Mouse (Mus musculus) telencephalon, adult 2 months (tissue): ENCODE results near the gene Camk2b.
A peak's percentile ranks its signal among the peaks of the same experiment; 100 is the strongest.
"Not testable (repeated sequence)": the region's sequence is repeated elsewhere in the genome, so short reads cannot be mapped to it uniquely, and the experiment has no call there.

Experiments used
- DNase-seq: peaks from one replicate; pipeline ENCODE4 v3.0.0-alpha.2; 2011; ENCODE audit warnings: low read depth, low spot score

Gene Camk2b

DNA sequence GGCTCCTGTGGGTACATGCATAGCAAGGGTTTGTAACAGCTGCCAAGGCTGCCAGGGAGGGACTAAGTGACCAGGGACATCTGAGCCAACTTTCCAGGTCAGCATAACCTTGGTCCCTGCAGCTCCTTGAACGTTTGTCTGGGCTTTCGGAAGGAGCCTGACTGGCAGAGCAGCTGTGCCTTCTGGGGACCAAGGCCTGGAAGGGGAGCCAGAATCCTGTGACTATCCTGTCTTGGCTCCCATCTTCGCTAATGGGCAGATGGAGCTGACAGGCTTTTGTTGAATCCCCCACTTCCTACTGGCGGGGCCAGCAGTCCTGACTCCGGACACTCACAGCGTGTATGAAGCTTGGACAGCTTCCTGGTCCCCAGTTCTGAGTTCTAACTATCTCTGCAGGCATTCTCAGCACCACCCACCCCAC, 51.1 kb downstream of the Camk2b start:
- no peak for DNase-seq

DNA sequence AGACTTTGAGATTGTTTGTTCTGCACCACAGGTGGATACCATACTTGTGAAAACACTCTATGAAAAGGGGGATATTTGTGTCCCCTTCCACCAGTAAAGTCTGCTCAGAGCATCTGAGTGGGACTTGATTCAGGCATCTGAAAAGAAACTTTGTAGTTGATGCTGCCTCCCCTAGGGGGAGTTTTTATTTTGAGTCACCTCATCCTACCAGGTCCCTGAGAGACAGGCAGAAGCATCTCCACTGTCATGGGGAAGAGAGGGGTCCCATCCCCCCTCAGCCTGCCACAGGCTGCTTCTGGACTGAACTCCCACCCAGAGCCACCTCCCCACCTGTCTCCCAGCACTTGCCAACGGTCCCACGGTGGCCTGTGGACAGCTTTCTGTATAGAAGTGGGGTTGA, 52.8 kb downstream of the Camk2b start:
- DNase-seq, result no peak

DNA sequence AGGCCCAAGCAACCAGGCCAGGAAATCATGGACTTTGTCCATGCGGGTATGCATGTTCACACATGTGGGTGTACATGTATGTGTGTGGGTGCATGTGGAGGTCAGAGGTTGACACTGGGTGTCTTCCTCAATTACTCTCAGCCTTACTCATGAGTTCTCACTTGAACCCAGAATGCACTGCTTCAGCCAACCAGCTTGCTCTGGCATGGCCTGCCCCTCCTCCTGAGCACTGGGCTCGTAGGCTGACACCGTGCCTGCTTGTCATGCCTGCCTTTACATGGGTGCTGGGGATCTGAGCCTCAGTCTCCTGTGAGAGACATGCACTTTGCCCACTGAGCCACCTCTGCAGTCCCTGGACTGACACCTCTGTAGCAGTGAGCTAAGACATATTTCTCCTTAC, 54.3 kb downstream of the Camk2b start:
- DNase-seq, result no peak

DNA sequence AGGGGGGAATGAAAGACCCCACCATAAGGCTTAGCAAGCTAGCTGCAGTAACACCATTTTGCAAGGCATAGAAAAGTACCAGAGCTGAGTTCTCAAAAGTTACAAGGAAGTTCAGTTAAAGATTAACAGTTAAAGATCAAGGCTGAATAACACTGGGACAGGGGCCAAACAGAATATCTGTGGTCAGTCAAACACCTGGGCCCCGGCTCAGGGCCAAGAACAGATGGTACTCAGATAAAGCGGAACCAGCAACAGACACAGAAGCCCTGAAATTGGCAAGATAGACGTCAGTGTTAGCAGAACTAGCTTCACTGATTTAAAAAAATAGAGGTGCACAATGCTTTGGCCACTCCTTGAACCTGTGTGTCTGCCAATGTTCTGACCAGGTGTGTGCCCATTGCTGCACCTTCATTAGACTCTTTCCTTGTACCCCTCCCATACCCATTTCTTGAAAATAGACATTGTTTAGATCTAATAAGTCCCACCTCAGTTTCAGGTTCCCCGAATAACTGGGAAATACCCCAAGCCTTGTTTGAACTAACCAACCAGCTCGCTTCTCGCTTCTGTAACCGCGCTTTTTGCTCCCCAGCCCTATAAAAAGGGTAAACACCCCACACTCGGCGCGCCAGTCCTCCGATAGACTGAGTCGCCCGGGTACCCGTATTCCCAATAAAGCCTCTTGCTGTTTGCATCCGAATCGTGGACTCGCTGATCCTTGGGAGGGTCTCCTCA, 55.2 kb downstream of the Camk2b start:
- DNase-seq, result not testable (repeated sequence)

DNA sequence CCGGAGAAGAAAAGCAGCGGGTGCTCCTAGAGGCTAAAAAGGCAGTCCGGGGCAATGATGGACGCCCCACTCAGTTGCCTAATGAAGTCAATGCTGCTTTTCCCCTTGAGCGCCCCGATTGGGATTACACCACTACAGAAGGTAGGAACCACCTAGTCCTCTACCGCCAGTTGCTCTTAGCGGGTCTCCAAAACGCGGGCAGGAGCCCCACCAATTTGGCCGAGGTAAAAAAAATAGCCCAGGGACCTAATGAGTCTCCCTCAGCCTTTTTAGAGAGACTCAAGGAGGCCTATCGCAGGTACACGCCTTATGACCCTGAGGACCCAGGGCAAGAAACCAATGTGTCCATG, 58.4 kb downstream of the Camk2b start:
- DNase-seq, result not testable (repeated sequence)

DNA sequence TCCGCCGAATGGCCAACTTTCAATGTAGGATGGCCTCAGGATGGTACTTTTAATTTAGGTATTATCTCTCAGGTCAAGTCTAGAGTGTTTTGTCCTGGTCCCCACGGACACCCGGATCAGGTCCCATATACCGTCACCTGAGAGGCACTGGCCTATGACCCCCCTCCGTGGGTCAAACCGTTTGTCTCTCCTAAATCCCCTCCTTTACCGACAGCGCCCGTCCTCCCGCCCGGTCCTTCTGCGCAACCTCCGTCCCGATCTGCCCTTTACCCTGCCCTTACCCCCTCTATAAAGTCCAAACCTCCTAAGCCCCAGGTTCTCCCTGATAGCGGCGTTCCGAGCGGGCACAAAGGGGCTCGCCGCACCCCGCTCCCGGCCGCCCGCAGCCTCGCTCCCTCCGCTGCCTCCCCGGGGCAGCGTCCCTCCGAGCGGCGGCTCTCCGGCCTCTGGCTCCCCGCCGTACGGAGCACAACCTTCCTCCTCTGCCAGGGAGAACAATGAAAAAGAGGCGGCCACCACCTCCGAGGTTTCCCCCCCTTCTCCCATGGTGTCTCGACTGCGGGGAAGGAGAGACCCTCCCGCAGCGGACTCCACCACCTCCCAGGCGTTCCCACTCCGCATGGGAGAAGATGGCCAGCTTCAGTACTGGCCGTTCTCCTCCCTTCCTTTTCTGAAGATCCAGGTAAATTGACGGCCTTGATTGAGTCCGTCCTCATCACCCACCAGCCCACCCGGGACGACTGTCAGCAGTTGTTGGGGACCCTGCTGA, 59.0 kb downstream of the Camk2b start:
- not testable (repeated sequence) for DNase-seq

DNA sequence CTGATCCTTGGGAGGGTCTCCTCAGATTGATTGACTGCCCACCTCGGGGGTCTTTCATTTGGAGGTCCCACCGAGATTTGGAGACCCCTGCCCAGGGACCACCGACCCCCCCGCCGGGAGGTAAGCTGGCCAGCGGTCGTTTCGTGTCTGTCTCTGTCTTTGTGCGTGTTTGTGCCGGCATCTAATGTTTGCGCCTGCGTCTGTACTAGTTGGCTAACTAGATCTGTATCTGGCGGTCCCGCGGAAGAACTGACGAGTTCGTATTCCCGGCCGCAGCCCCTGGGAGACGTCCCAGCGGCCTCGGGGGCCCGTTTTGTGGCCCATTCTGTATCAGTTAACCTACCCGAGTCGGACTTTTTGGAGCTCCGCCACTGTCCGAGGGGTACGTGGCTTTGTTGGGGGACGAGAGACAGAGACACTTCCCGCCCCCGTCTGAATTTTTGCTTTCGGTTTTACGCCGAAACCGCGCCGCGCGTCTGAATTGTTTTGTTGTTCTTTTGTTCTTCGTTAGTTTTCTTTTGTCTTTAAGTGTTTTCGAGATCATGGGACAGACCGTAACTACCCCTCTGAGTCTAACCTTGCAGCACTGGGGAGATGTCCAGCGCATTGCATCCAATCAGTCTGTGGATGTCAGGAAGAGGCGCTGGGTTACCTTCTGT, 59.7 kb downstream of the Camk2b start:
- not testable (repeated sequence) for DNase-seq

DNA sequence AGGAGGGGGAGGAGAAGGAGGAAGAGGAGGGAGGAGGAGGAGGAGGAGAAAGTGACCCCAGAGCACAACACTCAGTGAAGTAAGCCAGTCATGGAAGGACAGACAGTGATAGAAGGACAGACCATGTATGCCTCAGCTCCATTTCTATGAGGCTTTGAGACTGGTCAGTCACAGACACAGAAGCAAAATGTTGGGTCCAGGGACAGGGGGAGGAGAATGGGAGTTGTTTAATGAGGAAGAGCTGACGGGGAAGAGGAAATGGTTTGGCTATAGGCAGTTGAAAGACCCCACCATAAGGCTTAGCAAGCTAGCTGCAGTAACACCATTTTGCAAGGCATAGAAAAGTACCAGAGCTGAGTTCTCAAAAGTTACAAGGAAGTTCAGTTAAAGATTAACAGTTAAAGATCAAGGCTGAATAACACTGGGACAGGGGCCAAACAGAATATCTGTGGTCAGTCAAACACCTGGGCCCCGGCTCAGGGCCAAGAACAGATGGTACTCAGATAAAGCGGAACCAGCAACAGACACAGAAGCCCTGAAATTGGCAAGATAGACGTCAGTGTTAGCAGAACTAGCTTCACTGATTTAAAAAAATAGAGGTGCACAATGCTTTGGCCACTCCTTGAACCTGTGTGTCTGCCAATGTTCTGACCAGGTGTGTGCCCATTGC, 60.7 kb downstream of the Camk2b start:
- DNase-seq, result not testable (repeated sequence)

DNA sequence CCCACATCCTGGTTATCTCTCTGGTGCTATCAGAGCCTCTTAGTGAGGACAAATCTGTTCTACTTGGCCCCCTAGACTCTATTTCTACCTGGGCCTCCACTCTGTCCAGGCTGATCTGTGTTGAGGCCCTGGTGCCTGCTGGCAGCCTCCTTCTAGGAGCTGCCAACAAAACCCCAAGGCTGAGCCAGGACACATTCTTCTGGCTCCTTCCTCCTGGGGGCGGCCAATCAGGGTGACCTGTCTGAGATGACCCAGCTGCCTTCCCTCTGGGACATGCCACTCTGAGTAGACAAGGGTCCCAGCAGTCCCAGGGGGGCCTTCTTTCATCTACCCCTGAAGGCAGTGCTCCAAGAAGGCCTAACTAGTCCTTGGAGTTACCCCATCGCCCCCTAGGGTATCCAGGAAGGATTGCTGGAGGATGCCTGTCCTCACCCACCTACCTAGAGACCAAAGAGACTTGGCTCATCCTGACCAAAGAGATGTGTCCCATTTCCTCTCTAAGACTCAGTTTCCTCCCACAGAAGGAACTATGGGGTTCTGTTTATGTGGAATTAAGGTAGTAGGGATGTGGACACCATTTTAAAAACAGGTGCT, 63.0 kb downstream of the Camk2b start:
- no peak for DNase-seq

DNA sequence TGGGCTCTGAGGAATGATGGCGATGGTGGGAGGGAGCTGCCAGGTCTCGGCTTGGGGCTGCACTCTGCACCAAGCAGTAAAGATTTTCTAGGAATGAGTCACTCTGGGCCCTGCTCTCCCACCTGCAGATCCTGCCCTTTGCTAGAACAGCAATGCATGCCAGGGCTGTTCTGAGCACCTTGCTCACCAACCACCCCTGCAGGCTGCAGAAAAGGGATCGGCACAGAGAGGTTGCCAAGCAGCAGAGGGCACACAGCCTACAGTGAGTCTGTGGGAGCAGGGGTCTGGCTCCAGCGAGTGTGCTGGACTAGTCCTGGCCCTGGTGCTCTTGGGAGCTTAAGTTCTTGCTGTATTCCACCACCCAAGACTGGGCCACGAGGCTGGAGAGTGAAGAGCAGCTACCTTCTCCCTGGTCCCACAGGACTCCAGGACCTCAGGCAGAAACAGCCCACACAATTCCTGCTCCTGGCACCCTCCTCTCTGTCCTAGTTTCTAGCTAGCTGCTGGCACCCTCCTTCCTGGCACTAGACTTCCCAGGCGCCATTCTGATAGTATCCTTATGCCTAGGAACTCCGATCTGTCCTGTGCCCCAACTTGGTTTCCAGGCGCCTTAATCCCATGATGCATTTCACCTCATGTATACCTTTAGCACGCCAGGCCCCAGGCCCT, 64.0 kb downstream of the Camk2b start:
- no peak for DNase-seq

DNA sequence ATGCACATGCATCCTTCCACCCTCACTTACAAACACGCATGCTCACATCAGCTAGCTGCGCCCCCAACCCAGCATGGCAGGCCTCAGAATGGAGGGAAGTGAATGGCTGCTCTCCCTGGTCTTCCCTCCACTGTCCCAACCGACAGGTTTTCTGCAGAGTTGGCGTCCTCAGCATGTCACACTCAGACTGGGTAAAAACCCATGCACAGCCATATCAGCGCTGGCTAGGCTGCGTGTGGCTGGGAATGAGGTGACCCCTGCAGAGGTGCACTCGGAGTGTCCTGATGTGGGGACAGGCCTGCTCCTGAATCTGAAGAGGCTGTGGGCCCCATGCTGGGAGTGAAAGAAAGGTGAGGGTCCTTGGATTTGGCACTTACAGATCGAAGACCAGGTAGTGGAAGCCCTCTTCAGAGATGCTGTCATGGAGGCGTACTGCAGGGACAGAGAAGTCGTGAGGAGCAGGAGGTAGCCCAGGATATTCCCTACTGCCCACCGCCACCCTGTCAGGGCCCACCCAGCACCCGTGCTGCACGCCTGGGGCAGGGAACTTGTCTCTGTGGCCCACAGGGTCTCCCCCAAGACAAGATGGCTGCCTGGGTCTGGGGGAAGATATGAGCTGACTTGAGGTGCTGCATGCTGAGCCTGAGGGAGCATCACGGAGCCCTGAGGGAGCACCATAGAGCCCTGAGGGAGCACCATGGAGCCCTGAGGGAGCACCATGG, 65.0 kb downstream of the Camk2b start:
- DNase-seq, result no peak

DNA sequence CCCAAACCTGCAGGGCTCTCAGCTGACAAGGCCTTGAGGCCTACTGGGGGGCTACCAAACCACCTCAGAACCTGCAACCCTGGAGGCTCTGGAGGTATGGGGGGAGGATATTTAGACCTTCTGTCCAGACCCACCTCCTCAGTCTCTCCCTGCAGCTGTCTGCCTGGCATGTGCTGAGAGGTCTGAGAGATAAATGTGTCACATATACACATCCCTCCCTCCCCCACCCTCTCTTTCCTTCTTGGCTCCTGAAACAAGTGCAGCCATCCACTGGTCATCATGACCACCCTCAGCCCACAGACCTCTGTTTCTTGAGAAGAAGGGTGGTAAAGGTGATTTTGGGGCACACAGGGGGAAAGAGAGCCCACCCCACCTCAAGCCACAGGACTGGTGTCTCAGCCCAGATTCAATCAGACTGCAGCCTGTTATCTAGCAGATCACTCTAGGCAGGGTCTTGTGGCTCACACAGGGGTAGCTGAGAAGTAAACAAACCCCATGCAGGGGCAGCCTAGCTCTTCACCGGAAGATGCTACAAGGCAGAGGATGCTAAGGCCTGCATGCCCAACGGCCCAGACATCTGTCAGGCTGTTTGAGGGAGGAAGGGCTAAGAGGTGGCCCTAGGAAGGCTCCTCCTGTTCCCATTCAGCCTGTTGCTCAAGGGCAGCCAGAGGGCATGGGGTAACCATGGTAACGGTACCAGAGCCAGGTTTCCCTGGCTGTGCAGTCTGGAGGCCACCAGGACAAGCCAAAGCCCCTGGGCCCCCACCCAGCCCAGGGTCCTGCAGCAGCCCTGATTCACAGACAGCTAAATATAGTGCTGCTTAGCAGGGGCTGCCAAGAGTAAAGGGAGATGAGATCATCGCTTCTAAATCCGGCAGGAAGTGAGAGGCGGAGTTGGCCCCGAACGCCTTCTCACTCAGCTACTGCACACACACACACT, 66.1 kb downstream of the Camk2b start:
- DNase-seq, result peak; percentile 97

DNA sequence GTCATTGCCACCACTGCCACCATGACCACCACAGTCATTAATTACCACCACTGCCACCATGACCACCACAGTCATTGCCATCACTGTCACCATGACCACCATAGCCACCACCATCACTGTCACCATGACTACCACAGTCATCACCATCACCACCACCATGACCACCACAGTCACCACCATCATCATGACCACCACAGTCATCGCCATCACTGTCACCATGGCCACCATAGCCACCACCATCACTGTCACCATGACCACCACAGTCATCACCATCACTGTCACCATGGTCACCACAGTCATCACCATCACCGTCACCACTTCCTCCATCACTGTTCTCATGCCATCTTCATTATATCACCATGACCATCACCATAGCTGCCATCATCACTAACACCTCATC, 67.7 kb downstream of the Camk2b start:
- no peak for DNase-seq

DNA sequence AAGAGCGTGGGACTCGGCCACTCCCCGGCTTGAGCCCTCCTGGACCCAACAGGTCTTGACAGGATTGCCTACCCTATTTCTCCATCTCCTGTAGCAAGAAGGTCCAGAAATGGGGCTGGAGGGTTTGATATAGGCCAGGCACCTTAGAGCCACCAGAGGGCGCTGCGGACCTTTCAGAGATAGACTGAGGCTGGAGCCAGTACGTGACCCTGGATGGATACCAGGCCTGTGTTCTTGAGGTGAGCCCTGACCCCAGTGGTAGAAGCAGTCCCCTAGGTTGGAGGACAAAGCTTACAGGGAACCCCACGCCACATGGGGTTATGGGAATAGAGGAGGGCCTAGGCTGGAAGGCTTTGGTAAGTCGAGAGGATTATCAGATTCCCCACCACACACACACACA, 70.2 kb downstream of the Camk2b start:
- no peak for DNase-seq

DNA sequence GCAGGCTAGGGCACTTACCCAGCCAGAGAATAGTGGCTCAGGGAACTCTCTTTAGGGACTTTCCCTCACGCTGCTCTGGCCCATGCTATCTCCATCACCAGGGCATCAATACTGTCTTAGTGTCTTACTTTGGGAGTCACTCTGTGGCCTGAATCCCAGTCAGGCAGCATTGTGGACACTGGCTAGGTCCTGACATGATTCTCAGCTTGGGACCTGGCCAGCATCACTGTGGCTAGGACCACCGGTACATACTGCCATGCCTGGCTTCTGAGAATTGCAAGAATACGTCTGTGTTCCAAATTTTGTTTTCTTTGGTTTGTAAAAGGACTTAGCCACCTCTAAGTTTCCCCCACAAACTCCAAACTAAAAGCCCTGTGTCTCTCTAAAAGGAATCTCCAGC, 71.3 kb downstream of the Camk2b start:
- DNase-seq, result no peak

DNA sequence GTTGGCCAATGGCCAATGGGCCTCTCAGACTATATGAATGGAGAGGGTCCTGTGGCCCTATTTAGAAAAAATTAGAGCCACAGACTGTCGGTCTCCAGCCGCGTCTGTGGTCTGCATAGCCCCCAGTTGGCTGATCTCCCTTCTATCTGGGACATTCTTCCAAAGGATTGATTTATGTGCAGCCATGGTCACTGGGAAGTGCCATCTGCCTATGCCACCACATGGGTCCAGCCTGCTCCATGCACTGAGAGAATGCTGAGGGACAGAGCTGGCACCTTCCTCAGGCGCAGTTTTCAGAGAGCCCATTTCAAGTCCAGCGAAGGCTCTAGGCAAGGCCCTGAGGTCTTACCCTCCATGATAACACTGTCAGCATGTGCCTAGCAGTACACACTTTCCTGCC, 72.0 kb downstream of the Camk2b start:
- DNase-seq, result no peak

DNA sequence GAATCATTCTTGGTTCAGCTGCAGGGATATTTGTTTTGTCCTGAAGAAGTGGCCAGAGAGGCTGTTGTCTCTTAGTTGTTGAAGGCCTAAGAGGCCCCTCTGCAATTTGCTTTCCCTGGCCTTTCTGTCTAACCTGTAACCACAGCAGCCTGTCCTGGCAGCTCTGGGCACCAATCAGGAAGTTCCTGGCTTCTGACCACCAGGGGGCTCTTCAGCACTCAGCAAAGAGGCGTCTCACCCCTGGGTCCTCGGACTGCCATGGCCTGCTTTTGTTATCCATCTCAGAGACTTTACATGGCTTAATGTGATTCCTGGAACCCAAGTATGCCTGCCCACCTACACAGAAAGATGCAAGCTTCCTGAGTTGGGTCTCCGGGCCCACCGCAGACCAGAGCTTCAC, 75.3 kb downstream of the Camk2b start:
- no peak for DNase-seq

DNA sequence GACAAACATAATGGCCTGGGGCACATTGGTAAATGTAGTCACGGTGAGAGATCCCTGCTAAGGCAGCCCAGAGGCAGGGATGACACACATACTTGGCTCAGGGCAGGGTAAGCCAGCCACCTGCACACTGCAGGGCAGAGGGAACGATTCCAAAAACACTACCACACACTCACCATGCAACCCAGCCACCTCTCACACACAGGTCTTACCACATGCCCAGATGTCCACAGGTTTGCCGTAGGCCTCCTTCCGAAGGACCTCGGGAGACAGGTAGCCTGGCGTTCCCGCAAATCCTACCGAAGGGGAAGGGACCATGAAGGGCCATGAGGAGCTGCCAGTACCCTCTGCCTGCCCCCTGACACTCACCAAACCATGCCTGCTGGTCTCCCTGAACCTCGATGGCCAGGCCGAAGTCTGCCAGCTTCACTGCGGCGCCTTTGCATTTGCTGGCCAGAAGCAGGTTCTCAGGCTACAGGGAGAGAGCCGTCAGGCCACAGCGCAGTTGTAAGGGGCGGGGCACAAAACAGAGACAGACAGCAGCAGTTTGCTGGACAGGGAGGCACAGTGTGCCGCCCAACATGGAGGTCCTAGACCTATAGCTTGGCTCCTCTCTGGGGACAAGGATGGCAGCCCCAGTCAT, 76.1 kb downstream of the Camk2b start:
- no peak for DNase-seq

DNA sequence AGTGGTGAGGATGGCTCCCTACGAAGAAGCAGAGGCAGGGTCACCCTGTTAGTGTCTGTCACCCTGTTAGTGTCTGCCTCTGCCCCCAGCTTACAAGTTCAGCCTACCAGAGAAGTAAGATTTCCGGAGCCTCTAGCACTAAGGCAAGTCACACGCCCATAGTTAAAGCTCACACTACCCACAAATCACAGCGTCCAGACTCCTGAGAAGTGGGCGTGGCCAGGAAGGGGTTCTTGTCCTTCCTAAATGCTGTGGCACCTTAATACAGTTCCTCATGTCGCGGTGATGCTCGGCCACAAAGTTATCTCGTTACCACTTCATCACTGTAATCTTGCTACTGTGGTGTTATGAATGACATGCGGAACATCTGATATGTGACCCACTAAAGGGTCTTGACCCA, 78.0 kb downstream of the Camk2b start:
- no peak for DNase-seq
